Mouse (Mus musculus): ENCODE measurements at regions not wholly inside any gene's neighbourhood (a gene's known extent, or its start where the extent isn't known, plus 50 kb on each side); places are given as distances from the start of the nearest gene placed in this dataset.

DNA sequence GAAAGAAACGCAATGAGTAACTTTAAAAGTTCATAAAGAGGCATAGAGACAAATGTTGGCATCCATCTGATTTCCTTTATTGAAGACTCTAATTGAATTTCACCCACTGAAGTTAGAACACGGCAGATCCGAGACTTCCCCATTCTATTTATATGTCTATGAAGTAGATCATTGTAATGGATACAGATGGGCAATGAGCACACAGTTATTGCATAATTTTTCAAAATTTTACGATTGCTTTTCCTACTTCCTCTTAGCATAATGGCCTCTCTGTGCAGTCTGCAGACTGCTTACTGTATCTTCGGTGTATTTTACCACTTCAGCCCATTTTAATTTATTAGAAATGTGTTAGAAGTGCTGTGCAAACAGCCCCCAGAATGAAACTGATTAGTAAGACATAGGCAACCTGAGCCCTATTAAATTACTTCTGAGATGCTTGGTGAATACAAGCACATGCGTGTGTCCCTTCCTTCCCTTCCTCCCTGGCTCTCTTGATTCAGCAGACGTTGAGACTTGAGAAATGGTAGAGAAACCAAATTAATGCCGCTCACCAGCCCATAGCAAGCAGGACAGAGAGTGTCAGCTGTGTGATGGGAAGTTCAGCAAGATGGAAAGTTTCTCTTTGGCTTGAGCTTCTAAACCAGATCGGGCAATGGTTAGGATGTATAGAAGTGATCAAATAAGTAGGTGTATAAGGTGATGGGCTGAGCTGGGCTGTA lies 247.9 kb upstream of the Far2 start:
- peaks cover 15% of the 10 kb centered on the region for H3K4me1 ChIP-seq (ENCODE audit: control insufficient read depth, insufficient read depth, low read length)
- no peak overlapping the region for H3K27ac ChIP-seq (replicated peaks; ENCODE audit: low read depth, low read length)
- H3K9me3 ChIP-seq (ENCODE audit: control insufficient read depth, low read length) = no peaks in the 10 kb centered on the region
- H3K4me2 ChIP-seq (replicated peaks; ENCODE audit: low read depth, low read length, severe bottlenecking) = no peak overlapping the region; the same call in 1 of the 2 replicates
- no peak overlapping the region for H3K4me3 ChIP-seq (replicated peaks; ENCODE audit: low read length)
- no peak for TF ChIP-seq POLR2A (IDR thresholded peaks at IDR 0.05; ENCODE audit: borderline replicate concordance, extremely low read depth, insufficient read depth, insufficient read length)
- no peaks in the 10 kb centered on the region for H3K27me3 ChIP-seq (ENCODE audit: control insufficient read depth, insufficient read depth, low read length)
- no peak overlapping the region for H3K9ac ChIP-seq (ENCODE audit: low read depth, low read length, severe bottlenecking)
- DNase-seq (ENCODE audit: low spot score) (no peak), ATAC-seq (ENCODE audit: low FRiP score, low read depth) (no peak)
- 46% methylated on average over 9 of the region's 9 CpGs for WGBS
- H3K36me3 ChIP-seq (ENCODE audit: control insufficient read depth, insufficient read depth, low read length) = no peaks in the 10 kb centered on the region

DNA sequence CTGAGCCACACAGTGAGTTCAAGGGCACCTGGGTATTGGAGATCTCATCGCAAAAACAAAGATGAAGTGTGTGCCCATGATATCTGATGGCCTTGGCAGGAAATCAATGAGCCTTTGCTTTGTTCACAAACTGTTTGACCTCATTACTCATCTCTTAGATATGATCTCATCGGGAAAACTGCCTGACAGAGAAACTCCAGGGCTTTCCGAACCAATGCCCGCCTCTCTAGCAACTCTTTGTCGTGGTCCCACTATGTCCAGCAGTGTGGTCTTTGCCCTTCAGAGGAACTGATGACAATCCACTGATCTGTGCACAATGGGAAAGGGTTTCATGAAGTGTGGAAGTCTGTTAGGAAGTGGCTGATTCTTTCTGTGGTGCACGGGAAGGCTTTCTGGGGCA lies 247.2 kb upstream of the Far2 start:
- Histone ChIP-seq H3K4me1 (ENCODE audit: control insufficient read depth, insufficient read depth, low read length) (peaks cover 9% of the 10 kb centered on the region), H3K4me3 (replicated peaks; ENCODE audit: low read length) (no peak overlapping the region), H3K9me3 (ENCODE audit: control insufficient read depth, low read length) (no peaks in the 10 kb centered on the region), H3K36me3 (ENCODE audit: control insufficient read depth, insufficient read depth, low read length) (no peaks in the 10 kb centered on the region), H3K27ac (replicated peaks; ENCODE audit: low read depth, low read length) (no peak overlapping the region), H3K27me3 (ENCODE audit: control insufficient read depth, insufficient read depth, low read length) (no peaks in the 10 kb centered on the region), H3K4me2 (replicated peaks; ENCODE audit: low read depth, low read length, severe bottlenecking) (no peak overlapping the region), H3K9ac (ENCODE audit: low read depth, low read length, severe bottlenecking) (no peak overlapping the region)
- ATAC-seq (ENCODE audit: low FRiP score, low read depth) (no peak), DNase-seq (ENCODE audit: low spot score) (no peak)
- WGBS = 90% methylated on average over 6 of the region's 6 CpGs
- no peak for TF ChIP-seq POLR2A (IDR thresholded peaks at IDR 0.05; ENCODE audit: borderline replicate concordance, extremely low read depth, insufficient read depth, insufficient read length)

DNA sequence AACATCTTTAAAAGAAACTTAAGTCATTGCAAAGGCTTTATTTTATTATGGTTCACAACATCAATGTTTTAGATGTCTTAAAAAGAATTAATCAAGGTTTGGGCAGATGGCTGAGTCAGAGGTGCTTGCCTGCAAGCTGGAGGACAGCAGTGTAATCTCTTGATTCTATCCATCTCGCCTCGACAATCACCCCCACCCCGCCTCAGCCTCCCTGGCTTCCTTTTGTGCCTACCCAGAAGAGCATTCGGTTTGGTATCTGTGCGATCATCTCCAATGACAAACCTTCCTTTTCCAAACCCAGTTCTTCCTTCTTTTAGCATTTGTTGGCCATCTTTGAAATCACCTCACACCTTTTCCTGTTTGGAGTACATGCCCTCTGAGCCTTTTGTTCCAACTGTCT lies 246.2 kb upstream of the Far2 start:
- no peak for TF ChIP-seq POLR2A (IDR thresholded peaks at IDR 0.05; ENCODE audit: borderline replicate concordance, extremely low read depth, insufficient read depth, insufficient read length)
- no peak for DNase-seq (ENCODE audit: low spot score)

DNA sequence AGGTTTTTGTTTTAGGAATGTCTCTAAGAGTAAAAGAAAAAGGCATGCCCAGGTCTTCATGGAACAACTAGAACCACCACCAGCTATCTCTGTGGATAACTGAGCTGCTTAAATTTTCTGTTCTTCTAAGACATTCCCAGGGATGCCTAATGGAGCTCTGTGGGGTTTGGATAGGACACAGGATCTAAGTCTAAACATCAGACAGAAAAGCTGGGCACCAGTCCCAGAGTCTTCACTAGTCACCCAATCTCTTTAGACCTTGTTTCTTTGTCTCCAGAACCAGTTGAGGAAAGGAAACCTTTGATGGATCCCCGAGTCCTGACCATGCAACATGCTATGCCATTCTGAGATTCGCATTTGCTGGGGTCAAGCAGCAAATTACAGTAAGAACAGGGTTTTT lies 243.2 kb upstream of the Far2 start:
- Histone ChIP-seq H3K36me3 (ENCODE audit: control insufficient read depth, insufficient read depth, low read length) (no peaks in the 10 kb centered on the region), H3K27ac (replicated peaks; ENCODE audit: low read depth, low read length) (no peak overlapping the region), H3K9ac (ENCODE audit: low read depth, low read length, severe bottlenecking) (no peak overlapping the region), H3K4me3 (replicated peaks; ENCODE audit: low read length) (no peak overlapping the region), H3K27me3 (ENCODE audit: control insufficient read depth, insufficient read depth, low read length) (no peaks in the 10 kb centered on the region), H3K4me1 (ENCODE audit: control insufficient read depth, insufficient read depth, low read length) (peaks cover 6% of the 10 kb centered on the region), H3K4me2 (replicated peaks; ENCODE audit: low read depth, low read length, severe bottlenecking) (no peak overlapping the region), H3K9me3 (ENCODE audit: control insufficient read depth, low read length) (no peaks in the 10 kb centered on the region)
- no peak for TF ChIP-seq POLR2A (IDR thresholded peaks at IDR 0.05; ENCODE audit: borderline replicate concordance, extremely low read depth, insufficient read depth, insufficient read length)
- 87% methylated on average over 2 of the region's 2 CpGs for WGBS
- ATAC-seq (ENCODE audit: low FRiP score, low read depth) = no peak
- DNase-seq (ENCODE audit: low spot score) = no peak

More for the DNA sequence above, 246.2 kb upstream of the Far2 start:
- Histone ChIP-seq H3K9me3 (ENCODE audit: control insufficient read depth, low read length) (no peaks in the 10 kb centered on the region), H3K4me3 (replicated peaks; ENCODE audit: low read length) (no peak overlapping the region), H3K36me3 (ENCODE audit: control insufficient read depth, insufficient read depth, low read length) (no peaks in the 10 kb centered on the region), H3K4me1 (ENCODE audit: control insufficient read depth, insufficient read depth, low read length) (peaks cover 6% of the 10 kb centered on the region), H3K9ac (ENCODE audit: low read depth, low read length, severe bottlenecking) (no peak overlapping the region), H3K27ac (replicated peaks; ENCODE audit: low read depth, low read length) (no peak overlapping the region), H3K4me2 (replicated peaks; ENCODE audit: low read depth, low read length, severe bottlenecking) (no peak overlapping the region), H3K27me3 (ENCODE audit: control insufficient read depth, insufficient read depth, low read length) (no peaks in the 10 kb centered on the region)
- 92% methylated on average over 5 of the region's 5 CpGs for WGBS
- ATAC-seq (ENCODE audit: low FRiP score, low read depth) = no peak

DNA sequence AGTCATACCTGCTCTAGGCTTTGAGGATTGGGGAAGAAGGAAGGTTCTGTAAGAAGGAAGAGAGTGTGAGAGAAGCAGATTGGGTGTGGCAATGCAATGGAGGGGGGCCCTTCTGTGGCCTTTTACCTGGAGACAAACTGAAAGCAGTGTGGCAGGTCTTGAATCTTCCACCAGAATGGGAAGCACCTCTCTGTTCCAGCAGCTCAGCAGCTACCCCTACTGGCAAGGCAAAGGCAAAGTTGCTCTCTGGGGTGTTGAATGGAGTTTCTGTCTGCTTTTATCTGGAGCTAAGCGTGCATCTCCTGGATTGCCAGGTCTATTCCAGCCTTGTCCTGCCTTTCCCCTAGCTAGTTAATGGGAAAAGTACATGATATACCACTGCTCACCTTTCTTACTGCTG lies 236.3 kb upstream of the Far2 start:
- Histone ChIP-seq H3K4me1 (ENCODE audit: control insufficient read depth, insufficient read depth, low read length) (peaks cover 3% of the 10 kb centered on the region; the same call in 1 of the 2 replicates), H3K4me2 (replicated peaks; ENCODE audit: low read depth, low read length, severe bottlenecking) (no peak overlapping the region), H3K27me3 (ENCODE audit: control insufficient read depth, insufficient read depth, low read length) (no peaks in the 10 kb centered on the region), H3K27ac (replicated peaks; ENCODE audit: low read depth, low read length) (no peak overlapping the region), H3K9ac (ENCODE audit: low read depth, low read length, severe bottlenecking) (no peak overlapping the region), H3K4me3 (replicated peaks; ENCODE audit: low read length) (no peak overlapping the region), H3K9me3 (ENCODE audit: control insufficient read depth, low read length) (no peaks in the 10 kb centered on the region), H3K36me3 (ENCODE audit: control insufficient read depth, insufficient read depth, low read length) (no peaks in the 10 kb centered on the region)
- no peak for DNase-seq (ENCODE audit: low spot score)
- no peak for ATAC-seq (ENCODE audit: low FRiP score, low read depth)
- WGBS = 52% methylated on average over 1 of the region's 1 CpGs
- TF ChIP-seq POLR2A (IDR thresholded peaks at IDR 0.05; ENCODE audit: borderline replicate concordance, extremely low read depth, insufficient read depth, insufficient read length) = no peak
